Mouse (Mus musculus) heart, postnatal 0 days (tissue): ENCODE data around the gene Gm42906.

Experiments
- CTCF ChIP-seq: IDR thresholded peaks from 2 replicates; pipeline ENCODE4 v1.5.1; 2016; ENCODE audit warnings: antibody characterized with exemption, control low read depth, low read depth
- EP300 ChIP-seq: IDR thresholded peaks from 2 replicates; pipeline ENCODE4 v1.6.1; 2016; ENCODE audit warnings: antibody characterized with exemption, low read depth

GRCm38 (mm10) chr5:151389827-151390226 is 38.1 kb downstream of the Gm42906 start:
- TF ChIP-seq CTCF, result no peak
- no peak for TF ChIP-seq EP300
